Mouse (Mus musculus) T-cell, adult 2 months (primary cell): ENCODE measurements at regions not wholly inside any gene's neighbourhood (a gene's known extent, or its start where the extent isn't known, plus 50 kb on each side); places are given as distances from the start of the nearest gene placed in this dataset.
"Not testable (repeated sequence)": the region's sequence is repeated elsewhere in the genome, so short reads cannot be mapped to it uniquely, and the experiment has no call there.

Source experiments
- DNase-seq: peaks from one replicate; pipeline ENCODE4 v3.0.0; 2022; ENCODE audit warnings: low spot score

DNA sequence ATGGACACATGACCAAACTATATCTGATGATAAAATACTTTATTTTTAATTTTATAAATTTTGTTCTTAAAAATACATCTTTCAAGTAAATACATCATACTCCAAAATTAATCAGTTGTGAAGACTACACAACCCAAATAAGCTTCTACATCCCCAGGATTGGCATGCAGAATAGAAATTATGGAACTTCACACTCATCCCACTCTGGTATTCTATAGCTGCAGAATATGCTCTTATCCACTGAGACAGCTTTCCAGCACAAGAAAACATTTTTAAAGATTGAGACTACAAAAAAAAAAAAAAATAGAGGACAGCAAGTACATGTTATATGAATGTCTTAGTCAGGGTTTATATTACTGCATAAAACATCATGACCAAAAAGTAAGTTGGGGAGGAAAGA is 94.4 kb downstream of the Gm11232 start:
- DNase-seq: no peak

DNA sequence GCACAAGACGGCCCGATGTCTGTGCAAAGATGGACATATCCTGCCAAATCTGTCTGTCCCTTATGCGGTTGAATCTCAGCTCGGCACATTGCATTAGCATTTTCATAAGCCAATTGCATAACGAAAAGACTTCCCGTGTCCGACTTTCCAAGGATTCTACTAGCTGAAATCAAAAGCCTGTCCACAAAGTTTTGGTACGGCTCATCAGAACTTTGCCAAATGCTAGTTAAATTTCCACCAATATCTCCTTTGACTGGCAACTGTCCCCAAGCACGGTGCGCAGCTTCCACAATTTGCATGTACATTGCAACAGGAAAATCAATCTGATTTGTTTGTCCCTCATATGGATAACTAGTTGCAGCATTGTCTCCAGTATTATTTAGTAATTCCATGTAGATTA is 117.2 kb downstream of the Gm11232 start:
- no peak for DNase-seq

DNA sequence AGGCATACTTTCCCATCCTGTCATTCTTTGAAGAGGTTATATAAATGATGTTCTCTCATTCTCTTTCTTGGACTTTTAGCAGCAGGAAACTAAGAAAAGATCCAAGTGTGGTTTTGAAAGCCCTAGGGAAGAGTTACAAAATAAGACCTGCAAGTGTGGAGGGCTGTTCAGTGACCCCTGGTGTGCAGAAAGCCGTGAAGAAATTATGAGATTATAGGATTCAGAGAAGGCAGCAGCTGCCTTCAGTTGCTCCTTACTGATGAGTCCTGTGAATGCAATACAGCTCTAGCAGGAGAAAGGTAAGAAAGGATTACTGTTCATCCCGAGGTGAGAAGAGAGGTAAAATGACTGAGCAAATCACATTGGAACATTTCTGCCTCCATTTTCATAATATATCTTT is 130.7 kb downstream of the Gm11232 start:
- no peak for DNase-seq

DNA sequence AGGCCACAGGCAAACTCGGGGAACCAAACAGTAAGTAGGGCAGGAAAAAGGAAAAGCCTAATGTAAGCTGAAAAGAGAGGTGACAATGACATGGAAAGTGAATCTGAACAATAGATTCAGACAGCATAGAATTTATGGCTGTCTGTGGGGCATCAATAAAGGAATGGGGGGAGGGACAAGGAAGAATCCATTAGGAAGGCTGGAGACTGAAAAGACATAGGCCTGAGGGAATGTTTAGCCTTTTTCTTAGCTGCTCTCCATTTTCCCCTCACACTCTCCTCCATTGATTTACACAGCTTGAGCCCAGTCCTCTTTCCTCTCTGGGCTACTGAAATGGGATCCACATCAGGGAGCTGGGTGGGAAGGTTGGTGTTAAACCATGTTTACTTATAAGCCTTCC is 131.1 kb downstream of the Gm11232 start:
- DNase-seq: no peak

DNA sequence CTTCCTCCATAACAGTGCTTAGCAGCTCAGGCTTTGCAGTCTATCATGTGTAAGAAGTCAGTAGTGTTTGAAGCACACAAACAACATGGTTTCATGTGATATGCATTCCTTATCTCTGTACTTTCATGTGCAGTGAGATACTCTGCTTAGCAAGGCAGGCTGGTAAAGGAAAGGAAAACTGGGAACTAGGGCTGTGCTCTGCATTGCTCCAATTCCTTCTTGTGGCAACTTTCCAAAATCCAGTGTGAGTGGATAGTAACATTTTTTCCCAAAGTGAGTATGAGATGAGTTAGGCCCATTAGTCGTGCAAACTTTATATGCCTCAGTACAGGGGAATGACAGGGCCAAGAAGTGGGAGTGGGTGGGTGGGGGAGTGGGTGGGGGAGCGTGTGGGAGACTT is 133.0 kb downstream of the Gm11232 start:
- DNase-seq: no peak

DNA sequence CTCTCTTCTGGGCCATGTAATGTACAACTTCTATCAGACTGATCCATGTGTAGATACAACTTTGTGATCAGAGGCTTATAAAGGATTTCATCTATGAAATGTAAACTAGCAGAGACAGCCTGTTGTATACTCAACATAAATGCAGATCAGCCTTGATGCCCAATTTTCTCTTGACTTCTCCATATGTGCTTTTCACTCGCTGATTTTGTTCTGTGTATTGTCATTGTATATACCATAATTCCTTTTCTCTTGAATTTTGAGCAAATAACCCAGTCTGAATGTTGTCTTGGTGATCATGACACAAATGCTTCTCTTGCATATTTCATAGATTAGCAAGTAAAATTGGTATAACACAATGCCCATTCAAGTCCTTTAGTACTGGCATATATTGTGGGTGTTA is 144.0 kb downstream of the Gm11232 start:
- DNase-seq: no peak

DNA sequence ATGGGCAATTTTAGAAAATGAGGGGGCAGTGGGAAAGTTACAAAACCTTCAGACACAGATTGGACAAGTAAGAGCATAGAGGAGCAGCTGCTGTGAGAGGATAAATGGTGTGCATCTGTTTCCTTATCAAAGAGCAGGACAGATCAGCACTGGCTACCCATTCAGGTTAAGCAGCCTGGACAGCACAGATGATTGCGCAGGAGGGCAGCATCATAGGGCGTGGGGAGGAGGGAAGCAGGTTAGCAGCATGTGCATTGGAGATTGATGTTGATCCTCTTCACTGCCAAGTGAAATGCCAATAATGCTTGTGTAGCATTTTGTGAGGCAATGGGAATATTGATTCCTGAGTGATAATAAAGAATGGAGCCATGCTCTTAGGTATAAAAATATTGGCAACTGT is 171.9 kb downstream of the Gm11232 start:
- DNase-seq: no peak

DNA sequence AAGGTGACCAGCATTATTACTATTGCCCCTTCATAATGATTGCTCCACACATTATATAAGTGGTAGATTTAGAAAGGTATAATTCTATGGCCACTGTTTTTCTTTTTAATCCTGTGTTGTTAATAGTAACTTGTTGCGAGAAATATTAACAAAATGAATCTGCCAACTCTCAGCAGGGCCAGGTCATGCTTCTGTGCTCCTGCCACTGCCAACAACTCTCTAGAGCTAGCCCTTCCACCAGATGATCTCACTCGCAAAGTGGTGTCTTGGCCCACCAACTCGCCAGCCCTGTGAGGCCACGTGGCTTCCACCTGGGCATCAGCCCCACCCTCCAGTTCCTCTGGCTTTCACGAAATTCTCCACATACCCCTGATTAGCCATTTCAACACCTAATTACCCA is 197.1 kb downstream of the Gm11232 start:
- no peak for DNase-seq

DNA sequence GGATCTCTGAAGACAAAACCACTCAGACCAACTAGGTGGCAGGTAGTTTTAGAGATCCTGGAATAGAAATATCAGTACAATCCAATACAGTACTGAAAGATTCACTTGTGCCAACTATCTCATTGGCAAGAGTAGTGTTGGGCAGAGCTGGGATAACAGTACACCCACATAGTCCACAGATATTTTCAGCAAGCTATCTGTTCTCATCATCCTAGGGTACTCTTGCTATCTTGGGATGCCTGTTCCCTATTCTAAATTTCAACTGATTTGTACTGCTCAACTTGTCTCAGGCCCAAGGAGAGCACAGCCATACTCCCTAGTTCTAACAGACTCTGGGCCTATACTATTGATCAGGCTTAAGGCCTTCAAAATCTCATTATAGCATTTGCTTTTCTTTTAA is 218.6 kb downstream of the Gm11232 start:
- DNase-seq: no peak

DNA sequence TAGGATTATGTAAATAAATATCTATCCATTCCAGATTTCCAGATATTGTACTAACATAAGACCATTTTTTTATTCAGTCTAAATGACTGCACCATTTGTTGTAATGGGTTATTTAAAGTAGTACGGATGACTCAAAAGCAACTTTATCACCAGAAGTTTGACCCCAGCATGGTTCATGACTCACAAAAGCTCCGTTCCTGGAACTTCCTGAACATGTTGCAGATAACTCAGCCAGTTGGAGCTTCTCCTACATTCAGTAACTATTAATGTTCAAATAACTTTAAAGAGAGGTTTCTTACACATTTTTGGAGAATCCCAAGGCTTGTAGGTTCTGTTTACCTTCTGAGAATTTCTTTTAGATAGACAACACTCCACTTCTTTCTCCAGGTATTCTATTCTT is 219.8 kb downstream of the Gm11232 start:
- no peak for DNase-seq

DNA sequence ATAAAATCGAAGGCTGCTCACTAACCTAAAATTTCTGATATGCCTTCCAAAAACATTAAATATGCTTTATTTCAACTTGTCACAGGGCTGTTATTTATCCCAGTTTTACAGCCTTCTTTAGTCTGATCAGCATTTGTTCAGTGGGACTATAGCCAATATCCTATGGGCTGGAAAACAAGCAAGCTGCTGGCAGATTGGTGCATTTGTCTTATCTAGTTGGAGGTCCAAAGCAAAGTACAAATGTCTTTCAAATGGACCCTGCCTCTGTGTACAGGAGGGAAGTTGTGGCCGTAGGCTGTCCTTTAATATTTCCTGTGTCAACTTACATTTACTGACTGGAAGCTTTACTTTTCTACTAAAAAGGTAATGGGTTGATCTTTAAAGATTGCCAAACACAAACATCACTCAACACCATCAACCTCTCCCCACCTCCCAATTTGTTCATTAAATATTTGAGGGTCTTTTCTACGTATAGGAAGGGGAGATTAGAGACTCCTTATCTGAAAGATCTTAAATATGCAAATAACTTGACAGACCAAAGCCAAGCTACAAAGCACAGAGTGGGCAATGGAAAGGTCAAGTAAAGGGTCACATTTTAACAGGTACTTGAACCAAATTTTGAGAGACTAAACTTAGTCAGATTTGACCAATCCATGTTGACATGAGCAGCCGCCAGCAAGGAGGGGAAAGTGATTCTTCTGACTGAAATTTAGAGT is 233.4 kb downstream of the Gm11232 start:
- DNase-seq: no peak

DNA sequence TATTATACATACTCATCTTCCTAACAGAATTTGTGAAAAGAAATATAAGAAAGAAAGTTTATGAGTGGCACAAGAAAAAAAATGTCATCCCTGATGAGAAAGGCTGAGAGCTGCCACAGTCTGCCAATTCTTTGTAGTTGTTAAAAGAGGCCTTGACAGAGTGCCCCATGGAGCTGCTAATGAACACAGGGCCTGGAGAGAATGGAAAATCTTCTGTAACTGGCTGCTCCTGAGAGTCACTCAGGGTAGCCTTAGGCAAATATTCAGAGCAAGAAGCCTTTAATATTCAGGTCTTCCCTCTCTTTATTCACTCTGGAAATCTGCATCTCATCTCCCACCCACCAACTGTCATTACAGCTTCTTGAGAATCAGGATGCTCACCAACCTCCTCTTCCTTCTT is 237.0 kb downstream of the Gm11232 start:
- no peak for DNase-seq

DNA sequence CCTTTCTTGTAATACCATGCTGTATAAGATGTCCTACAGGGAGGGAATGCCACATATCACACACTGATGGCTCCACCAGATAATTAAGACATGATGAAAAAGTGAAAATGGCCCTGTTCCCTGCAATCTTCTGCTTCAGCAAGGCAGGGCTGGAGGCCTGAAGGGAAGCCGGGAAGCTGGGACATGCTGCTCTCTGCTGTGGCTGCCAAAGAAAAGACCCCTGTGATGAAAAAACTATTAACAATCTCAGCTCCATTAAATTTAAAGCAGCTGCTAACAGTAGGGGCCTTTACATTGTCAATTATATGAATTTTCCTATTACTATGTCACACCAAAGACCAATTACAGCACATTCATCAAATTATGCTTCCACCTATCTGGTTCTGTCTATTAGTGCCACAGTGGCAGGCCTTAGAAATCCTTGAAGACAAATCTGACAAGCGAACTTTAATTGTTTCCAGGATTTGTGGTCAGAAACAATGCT is 239.8 kb downstream of the Gm11232 start:
- DNase-seq: no peak

DNA sequence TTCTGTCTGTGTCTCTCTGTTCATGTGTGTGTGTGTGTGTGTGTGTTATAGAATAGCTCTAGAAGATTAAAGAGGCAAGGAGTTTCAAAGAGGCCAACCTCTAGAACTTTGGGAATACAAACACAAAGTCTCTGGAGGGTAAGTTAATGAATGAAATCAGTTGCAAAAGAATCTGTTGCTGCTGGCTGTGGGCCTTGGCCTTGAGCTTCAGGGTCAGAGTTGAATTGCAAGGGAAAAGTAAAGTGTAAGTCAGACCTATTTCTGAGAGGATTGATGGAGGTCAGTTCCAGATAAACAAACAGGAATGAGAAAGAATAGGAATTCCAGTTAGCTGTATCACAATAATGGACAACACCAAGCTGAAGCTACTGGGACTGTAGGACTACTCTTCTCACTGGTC is 250.9 kb downstream of the Gm11232 start:
- no peak for DNase-seq

DNA sequence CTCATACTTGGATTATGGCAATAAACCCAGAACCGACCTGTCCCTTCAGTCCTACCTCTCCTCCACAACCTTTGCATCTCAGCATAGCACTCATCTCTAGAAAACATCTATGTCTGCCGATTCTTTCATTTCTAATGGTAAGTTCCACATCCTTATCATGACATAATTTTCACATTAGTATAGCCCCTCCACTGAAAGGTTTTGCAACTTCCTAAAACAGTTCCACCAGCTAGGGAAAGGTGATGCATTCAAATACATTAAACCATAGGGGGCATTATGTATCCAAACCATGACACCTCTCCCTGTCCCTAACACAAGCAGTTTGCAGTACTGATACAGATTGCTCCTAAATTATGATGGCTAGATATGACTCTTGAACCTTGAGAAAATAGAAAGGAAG is 268.0 kb downstream of the Gm11232 start:
- no peak for DNase-seq

DNA sequence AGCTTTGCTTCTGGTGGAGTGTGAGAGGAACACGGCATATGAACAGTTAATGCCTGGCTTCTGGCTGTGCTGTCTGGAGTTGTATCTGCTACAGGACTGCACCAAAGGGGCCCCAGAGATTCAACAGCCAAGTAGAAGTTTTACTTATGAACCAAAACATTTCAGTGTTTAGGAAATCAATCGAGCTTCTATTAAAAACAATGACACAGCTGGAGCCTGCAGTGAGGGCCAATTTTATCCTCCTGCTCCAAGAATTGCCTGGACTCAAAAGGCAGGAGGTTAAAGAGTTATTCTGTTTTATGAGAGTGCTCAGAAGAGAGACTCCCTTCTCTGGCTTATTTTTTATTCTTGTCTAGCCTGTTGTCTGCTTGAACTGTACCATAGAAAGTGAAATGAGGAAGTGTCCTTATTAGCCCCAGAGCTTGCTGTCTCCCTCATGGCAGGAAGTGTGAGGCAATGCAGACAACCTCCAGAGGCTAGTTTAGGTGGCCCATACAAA is 269.1 kb downstream of the Gm11232 start:
- no peak for DNase-seq

DNA sequence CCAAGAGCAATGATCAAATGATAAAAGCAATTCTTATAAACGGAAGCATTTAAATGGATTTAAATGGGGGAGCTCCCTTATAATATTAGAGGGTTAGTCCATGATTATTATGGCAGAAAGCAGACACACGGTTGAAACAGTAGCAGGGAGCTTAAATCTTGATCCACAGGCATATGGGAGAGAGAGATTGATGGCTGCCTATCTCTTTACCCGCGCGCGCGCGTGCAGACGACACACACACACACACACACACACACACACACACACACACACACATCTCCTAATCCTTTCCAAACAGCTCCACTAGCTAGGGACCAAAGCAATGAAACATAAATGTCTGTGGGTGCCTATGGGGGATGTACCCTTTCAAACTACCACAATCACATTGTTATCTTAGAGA is 269.7 kb downstream of the Gm11232 start:
- no peak for DNase-seq

DNA sequence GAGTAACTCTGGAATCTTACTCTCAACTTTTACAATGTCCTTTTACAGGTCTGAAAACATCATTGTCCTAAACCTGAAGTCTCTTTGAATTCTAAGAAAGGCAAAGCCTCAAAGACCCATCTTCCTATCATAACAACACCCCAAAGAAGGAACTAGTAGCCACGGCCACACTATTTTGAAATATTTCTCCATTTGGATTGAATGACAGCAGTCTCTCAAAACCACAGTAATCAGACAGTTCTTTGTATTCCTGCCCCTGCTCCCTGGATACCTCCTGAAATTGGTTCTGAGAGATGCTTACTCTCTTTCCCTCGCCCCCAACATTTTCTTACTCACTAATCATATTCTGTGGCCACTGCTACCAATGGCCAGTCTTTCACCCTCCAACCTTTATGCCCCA is 276.8 kb downstream of the Gm11232 start:
- no peak for DNase-seq

DNA sequence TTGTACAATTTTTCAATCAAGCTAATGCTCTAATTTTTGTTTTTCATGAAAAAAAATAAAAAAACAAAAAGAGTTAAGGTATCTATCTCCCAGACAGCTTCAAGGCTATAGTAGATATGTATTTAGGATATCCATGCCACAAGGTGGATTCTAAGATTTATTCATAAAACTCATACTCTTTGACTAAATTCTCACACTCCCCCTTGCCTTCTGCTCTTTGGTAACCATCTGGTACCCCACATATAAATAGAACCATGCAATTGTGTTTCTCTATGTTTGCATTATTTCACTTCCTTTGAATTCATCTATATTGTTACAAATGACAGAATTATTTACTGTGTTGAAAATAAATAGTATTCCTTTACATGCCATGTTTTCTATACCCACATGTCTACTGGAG is 287.2 kb downstream of the Gm11232 start:
- DNase-seq: no peak

DNA sequence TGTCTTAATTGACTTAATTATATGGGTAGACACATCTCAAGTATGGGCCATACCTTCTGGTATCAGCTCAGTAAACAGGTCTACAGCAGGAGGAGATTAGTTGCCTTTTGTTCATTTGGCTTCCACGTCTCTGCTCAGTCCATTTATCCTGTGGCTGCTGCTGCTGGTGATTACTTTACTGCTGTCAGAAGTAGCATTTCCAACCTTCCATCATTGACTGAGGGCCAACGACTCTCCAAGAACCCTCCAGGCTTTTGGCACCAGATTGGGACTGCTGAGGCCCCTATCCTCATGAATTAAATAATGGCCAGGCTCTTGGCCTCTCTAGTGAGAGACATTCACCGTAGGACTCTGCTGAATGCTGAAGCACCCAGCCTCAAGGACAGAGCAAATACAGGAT is 303.0 kb downstream of the Gm11232 start:
- DNase-seq: no peak

DNA sequence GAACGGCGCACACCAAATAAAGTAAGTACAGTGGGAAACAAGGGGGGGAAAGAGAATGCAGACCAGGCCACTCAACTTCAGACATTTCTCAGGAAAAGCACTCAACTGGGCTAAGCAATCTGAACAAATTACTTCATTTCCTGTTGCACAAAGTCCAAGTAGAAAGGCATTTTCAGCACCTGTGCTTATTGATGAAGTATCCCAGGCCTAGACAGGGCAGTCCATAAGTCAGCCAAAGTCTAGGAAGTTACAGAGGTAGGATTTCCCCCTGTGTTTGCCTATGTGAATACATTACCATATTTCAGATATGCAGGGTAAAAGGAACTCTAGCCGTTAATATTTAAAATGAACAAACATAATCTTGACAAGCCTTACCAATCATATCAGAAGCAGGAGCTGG is 304.3 kb downstream of the Gm11232 start:
- no peak for DNase-seq

DNA sequence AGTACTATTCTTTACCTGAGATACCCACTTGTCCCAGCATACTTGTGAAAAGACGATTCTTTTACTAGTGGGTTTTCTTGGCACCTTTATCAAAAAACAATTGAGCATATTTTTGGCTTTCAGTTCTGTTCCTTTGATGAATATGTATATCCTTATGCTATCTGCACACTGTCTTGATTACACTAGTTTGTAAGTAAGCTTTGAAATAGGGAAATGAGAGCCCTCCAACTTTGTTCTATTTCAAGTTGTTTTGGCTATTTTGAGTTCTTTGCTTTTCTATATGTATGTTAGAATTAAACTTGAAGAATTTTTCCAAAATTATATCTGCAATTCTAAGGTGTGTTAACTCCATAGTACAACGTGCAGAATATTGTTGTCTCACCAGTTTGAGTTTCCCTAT is 311.3 kb downstream of the Gm11232 start:
- DNase-seq: no peak

DNA sequence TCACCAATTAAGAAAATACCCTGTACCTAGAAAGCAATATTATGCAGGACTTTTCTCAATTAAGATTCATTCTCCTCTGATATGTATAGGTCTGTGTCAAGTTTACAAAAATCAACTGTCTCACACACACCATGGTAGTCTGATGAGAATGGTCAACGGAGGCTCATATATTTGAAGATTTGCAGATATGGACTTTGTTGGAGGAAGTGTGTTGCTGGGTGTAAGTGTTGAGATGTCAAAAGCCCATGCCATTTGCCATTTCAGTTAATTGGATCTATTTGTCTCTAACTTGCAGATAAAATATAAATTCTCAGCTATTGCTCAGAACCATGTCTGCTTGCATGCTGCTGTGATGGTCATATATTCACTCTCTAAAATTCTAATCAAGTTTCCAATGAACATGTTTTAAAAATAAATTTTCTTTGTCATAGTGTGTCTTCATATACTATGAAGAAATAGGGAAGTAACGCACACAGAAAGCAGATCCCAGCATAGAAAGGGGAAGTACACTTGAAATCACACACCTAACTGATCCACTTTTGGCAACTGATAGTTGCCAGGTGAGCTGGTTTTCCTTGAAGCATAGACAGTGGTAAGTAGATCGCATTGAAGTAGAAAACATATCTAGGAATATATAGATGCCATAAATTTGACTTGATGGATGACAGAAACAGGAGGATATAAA is 326.4 kb downstream of the Gm11232 start:
- DNase-seq: no peak

DNA sequence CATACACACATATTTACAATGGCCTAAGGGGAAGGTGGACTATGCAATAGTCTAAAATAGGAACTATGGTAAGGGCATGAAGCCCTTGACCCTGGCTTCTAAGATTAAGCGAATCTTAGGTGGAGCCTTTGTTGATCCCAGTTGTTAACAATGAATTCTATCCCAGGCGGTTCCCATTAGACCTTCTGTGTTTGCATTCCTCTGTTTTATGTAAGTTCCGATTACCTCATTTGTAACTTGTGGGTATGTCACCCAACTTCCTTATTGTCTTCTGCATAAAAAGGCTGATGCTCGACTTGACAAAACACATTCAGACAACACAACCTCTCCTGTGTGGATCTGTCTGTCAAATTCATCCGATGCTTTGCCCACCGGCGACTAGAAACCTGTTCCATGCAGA is 335.6 kb downstream of the Gm11232 start:
- not testable (repeated sequence) for DNase-seq
